Mouse (Mus musculus): ENCODE data around the gene Bbs2.

GRCm38 (mm10) chr8:94127711-94128110, 29.0 kb upstream of the Bbs2 start:
- TF ChIP-seq POLR2A (IDR thresholded peaks at IDR 0.05; ENCODE audit: low read depth, low read length) (no peak), CTCF (IDR thresholded peaks at IDR 0.05; ENCODE audit: borderline replicate concordance, insufficient read depth, low read length) (no peak)
